Mouse (Mus musculus) NIH3T3 (cell line): Measurements from ENCODE around the gene Cdyl2.

Source experiments
- DNase-seq: peaks from one replicate; pipeline ENCODE4 v3.0.0-alpha.2; 2012; ENCODE audit warnings: low read depth

Gene Cdyl2

GRCm38 (mm10) chr8:116538763-116539162 is 194.0 kb downstream of the Cdyl2 start:
- DNase-seq: no peak

DNA sequence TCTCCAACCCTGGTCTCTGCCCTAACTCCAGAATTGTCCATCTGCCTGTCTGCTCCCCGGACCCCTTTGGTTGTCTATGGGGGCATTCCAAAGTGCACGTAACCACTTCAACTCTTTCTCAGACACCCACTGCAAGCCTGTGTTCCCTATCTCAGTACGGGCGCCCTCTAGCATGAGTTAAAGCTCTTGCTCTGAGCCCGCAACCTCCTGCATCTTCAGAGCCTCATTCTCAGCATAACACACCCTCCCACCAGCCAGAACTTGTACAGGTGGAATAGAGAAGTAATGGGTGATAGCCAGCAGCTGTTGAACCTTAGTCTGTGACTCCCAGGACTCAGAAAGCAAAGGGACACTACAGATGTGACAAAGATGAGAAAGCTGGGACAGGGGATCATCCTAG is 196.0 kb downstream of the Cdyl2 start:
- no peak for DNase-seq

DNA sequence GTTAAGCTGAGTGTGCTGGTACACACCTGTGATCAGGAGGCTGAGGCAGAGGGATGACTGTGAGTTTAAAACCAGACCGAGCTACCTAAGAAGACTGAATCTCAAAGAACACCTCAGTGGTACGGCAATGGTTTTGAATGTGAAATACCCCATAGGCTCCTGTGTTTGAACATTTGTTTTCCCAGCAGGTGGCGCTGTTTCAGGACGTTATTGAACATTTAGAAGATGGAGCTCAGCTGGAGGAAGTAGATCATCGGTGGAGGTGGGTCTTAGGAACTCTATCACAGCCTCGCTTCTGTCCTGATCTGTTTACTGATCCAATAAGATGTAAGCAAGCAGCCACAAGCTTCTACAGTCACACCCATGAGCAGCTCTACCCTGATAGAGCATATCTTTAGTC is 199.7 kb downstream of the Cdyl2 start:
- peak; percentile 29 for DNase-seq

GRCm38 (mm10) chr8:116528736-116529135 is 204.1 kb downstream of the Cdyl2 start:
- no peak for DNase-seq

DNA sequence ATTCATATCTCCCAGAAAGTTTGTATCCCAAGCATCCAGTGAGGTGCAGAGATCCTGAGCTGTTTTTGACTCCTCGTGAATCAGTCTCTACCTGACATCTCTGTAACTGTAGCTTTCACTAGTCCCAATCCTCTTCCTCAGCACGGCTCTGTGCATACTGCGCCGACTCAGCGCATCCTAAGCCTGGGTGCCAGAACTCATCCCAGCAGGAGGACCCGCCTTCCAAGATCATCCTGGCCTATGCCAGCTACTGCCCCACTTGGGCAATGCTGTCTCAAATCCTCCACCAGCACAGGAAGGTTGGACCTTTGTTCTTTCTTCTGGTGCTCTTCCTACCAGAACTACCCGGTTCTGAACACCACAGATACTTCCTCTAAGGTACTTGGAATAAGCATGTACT is 207.9 kb downstream of the Cdyl2 start:
- DNase-seq: no peak
